Mouse (Mus musculus) kidney, adult 2 months (tissue): ENCODE results near the gene Efna4. TPM values are rescaled to one million over a fixed set of nuclear protein-coding genes. Genes with fewer than 3 reads are reported as not detected.

Experiments
- DNase-seq: peaks from one replicate; pipeline ENCODE4 v3.0.0; 2021
- H3K27ac ChIP-seq: fragments of 200-500 bp; 2 replicates; pipeline ENCODE4 v1.5.1; 2012; ENCODE audit warnings: low read depth, low read length, control low read depth, inconsistent platforms; ENCODE audit not compliant: insufficient read depth
- H3K27me3 ChIP-seq: fragments of 200-500 bp; replicated peaks from 2 replicates; pipeline ENCODE4 v1.6.1; 2012; ENCODE audit warnings: mild to moderate bottlenecking, moderate library complexity, low read length, inconsistent platforms; ENCODE audit not compliant: control insufficient read depth, insufficient read depth
- H3K36me3 ChIP-seq: fragments of 200-500 bp; 2 replicates; pipeline ENCODE4 v1.6.1; 2012; ENCODE audit warnings: mild to moderate bottlenecking, moderate library complexity, low read length, inconsistent platforms; ENCODE audit not compliant: control insufficient read depth, insufficient read depth
- H3K4me1 ChIP-seq: fragments of 200-500 bp; 2 replicates; pipeline ENCODE4 v1.6.1; 2011; ENCODE audit warnings: low read length; ENCODE audit not compliant: control insufficient read depth, insufficient read depth
- H3K4me3 ChIP-seq: fragments of 200-500 bp; 2 replicates; pipeline ENCODE4 v1.5.1; 2011; ENCODE audit warnings: mild to moderate bottlenecking, low read depth, low read length, control low read depth; ENCODE audit not compliant: insufficient read depth
- CTCF ChIP-seq: fragments of 200-500 bp; conservative IDR thresholded peaks from 2 replicates; pipeline ENCODE4 v1.5.1; 2011; ENCODE audit warnings: low read depth, mild to moderate bottlenecking, control low read depth, low read length, moderate library complexity, mixed read lengths; ENCODE audit not compliant: insufficient read depth, insufficient read length
- POLR2A ChIP-seq: fragments of 200-500 bp; IDR thresholded peaks from one replicate; pipeline ENCODE4 v1.6.1; 2011; ENCODE audit warnings: low read depth, low read length, control low read depth
- WGBS: fragments of 180-500 bp; shearing (Covaris S2); methylation state at CpG from one replicate; pipeline ENCODE4 v1.1.7; 2018; 5-methylcytosine and 5-hydroxymethylcytosine counted together
- polyA plus RNA-seq: library from polyadenylated mRNA; depleted of rRNA; stranded (reverse); fragments of >200 nt; gene quantifications from 2 replicates; pipeline ENCODE4 v1.2.3, GENCODE M21; 2012

Gene Efna4
- polyA plus RNA-seq, 1 experiment = 8.2 TPM

DNA sequence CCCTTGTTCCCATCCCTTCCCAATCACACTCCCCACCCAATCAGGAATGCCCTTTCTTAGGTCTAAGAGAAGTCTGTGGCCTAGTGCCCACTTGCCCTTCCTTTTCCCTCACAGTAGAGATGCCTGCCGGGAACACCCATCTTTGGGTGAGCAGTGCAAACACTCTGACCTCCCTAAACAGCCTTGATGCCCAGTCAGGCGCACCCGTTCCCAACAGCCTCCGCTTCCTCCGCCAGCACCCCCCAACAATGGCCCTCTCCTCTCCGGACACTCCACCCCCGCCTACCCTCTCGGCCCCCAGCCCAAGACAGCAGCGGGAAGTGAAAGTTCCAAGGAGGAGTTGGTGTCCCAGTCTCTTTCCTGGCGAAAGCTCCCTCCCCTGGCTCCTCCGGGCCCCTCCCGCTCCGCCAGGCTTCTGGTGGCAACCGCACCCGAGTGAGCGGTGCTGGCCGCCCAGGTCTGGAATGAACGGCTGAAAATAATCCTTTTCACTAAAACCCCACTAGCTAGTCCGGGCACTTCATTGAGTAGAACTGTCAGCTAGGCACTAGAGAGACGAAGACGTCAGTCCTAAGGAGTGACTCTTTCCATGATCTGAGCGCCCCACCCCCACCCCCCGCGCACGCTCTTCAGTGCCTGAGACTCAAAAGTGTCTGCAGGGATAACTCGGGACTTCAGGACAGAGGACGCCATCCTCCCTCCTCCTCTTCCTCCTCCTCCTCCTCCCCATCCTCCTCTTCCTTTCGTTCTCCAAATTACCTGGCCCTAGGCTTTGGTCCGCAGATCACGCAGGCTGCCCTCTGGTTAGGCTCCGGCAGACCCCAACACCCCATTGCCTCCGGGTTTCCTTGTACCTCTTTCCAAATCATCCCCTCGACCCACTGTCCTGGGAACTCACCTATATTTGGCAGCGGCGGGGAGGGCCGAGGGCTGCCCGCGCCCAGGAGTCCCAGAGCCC, 11.4 kb upstream of the Efna4 start:
- no peak for TF ChIP-seq POLR2A
- no peak for TF ChIP-seq CTCF
- peak overlapping the region; percentile 62 for H3K4me3 ChIP-seq
- no peaks in the 10 kb centered on the region for H3K36me3 ChIP-seq
- peak; percentile 80 for DNase-seq
- H3K27ac ChIP-seq = peak overlapping the region; percentile 53
- no peaks in the 10 kb centered on the region for H3K27me3 ChIP-seq
- peaks cover 2% of the 10 kb centered on the region; the same call in 1 of the 2 replicates for H3K4me1 ChIP-seq
- 2% methylated on average over 38 of the region's 38 CpGs for WGBS

DNA sequence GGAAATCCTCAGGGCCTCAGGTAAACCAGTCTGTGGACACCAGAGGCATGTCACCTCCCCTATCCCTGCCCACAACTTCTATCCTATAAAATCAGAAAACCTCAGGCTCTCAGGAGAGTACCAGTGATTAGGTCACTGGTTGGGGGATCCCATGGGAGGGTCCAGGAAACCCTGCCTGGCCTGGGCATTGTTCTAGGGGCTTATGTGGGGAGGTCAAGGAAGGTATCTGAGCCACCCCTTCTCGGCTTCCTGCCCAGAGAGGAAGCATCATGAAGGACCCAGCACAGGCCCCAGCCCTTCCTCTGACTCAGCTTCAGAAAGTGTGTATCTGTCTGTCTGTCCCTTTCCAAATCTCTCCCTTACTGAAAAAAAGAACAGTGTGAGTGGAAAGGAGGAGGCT, 10.1 kb upstream of the Efna4 start:
- WGBS = 78% methylated on average over 1 of the region's 1 CpGs
- H3K27me3 ChIP-seq = no peaks in the 10 kb centered on the region
- no peak for TF ChIP-seq CTCF
- TF ChIP-seq POLR2A = no peak
- peak overlapping the region; percentile 45 for H3K27ac ChIP-seq
- peaks cover 2% of the 10 kb centered on the region; the same call in 1 of the 2 replicates for H3K4me1 ChIP-seq
- H3K36me3 ChIP-seq = no peaks in the 10 kb centered on the region
- DNase-seq = peak; percentile 64
- peak overlapping the region; percentile 10; the same call in 1 of the 2 replicates for H3K4me3 ChIP-seq

DNA sequence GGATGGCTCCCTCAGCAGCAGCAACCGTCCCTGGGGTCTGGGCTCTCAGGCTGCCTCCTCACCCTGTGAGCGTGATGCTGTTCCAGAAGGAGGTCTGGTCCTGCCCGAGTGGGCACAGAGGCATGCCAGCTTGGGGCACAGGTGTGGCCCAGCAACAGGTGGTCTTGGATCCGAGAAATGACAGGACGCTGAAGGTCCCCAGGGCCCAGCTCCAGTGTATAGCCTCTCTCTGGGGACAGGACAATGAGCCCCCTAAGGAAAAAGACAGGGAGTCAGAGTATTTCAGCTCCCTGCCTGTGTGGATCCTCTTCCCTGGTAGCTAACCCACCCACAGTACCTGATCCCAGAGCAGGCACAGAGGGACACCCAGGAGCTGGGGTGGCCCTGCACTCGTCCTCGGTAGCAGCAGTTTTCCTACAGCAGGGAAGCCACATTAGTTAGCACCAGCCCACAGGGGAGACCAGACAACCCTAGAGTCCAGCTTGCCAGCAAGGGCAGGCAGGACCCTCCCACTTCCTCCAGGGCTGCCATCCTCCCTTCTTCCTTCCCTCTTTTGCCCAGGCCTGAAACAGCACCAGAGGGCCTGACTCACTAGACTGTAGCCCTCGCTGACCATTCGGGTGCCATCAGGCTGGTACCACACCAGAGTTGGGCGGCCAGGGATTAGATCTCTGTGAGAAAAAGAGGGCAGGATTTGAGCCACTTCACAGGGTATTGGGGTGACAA, 9.2 kb upstream of the Efna4 start:
- H3K27me3 ChIP-seq = no peaks in the 10 kb centered on the region
- no peaks in the 10 kb centered on the region for H3K36me3 ChIP-seq
- H3K27ac ChIP-seq = no peak overlapping the region
- TF ChIP-seq CTCF (no peak), POLR2A (no peak)
- DNase-seq = no peak
- H3K4me3 ChIP-seq = no peak overlapping the region
- WGBS = 77% methylated on average over 10 of the region's 10 CpGs
- peaks cover 2% of the 10 kb centered on the region; the same call in 1 of the 2 replicates for H3K4me1 ChIP-seq

DNA sequence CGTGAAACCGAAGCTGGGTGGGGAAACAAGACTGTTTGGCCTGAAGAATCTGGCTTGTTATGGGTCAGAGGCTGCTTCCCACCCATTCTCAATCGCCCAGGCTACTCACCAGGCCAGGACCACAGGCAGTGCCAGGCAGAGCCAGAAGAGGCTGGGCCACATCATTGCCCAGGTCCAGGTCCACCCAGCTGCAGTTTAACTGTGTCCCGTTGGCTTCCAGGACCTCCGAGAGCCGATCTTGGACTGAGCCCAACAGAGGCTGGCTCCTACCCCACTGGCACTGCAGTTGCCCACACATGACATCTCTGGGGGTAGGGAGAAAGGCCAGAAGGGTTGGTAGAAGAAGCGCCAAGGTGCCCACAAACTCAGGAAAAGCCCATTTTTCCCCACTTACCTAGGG, 5.5 kb upstream of the Efna4 start:
- WGBS = 65% methylated on average over 7 of the region's 7 CpGs
- Histone ChIP-seq H3K4me3 (no peak overlapping the region), H3K4me1 (no peaks in the 10 kb centered on the region), H3K36me3 (no peaks in the 10 kb centered on the region), H3K27ac (no peak overlapping the region), H3K27me3 (no peaks in the 10 kb centered on the region)
- TF ChIP-seq CTCF = no peak
- DNase-seq = peak; percentile 66

DNA sequence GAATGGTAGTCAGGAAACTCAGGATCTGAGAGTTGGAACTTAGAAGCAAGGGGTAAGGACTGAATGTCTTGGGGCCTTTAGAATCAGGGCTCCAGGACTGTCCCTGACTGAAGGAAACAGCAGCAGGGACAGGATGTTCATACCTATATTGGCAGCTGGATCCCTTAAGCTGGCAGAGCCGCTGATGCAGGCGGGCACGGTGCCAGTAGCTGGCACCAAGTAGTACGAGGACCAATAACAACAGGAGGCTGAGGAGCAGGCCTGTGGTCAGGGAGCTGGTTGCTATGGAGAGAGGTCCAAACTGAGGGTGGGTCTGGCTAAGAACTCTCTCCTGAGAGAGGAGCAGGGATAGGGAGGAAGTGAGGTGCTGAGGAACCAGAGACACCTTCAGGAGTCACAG, 4.0 kb upstream of the Efna4 start:
- Histone ChIP-seq H3K27me3 (no peaks in the 10 kb centered on the region), H3K27ac (no peak overlapping the region), H3K4me1 (no peaks in the 10 kb centered on the region), H3K4me3 (no peak overlapping the region), H3K36me3 (no peaks in the 10 kb centered on the region)
- DNase-seq = no peak
- 55% methylated on average over 4 of the region's 4 CpGs for WGBS
- no peak for TF ChIP-seq CTCF
- TF ChIP-seq POLR2A = no peak

DNA sequence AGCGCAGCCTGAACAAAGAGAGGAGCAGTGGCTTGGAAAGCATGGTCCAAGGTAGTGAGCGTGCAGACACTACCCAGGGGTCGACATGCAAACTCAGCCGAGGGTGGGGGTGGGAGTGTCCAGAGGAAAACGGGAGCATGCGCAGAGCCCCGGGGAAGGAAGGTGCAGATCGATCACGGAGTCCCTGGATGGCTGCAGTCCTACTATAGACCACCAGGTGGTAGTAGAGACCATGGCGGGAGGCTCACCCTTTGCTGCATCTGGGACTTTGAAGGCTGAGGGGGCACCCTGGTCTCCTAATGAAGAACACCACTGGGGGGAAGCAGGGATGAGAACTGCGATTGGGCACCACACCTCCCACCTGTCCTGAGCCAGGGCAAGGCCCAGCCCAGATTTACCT, 2.6 kb upstream of the Efna4 start:
- DNase-seq = peak; percentile 72
- TF ChIP-seq CTCF = peak; percentile 97
- TF ChIP-seq POLR2A = no peak
- no peaks in the 10 kb centered on the region for H3K36me3 ChIP-seq
- 13% methylated on average over 11 of the region's 11 CpGs for WGBS
- H3K4me3 ChIP-seq = no peak overlapping the region
- H3K4me1 ChIP-seq = no peaks in the 10 kb centered on the region
- no peaks in the 10 kb centered on the region for H3K27me3 ChIP-seq
- no peak overlapping the region for H3K27ac ChIP-seq

DNA sequence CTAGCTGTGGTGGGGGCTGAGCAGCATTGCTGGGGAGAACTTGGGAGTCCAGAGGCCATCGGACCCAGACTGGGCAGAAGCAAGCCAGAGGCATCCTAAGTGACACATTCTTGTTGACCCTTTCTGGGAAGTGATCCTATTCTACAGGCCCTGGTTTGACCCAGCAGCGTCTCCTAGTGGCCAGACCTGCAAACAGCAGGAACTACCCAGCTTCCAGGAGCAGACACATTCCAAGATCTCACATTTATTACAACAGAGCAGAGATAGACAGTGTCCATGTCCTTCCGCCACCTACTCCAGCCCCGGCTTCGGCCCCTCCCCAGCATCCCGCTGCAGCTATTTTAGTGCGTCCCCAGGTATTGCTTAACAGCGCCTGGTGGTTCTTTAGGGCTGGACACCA, 1.6 kb upstream of the Efna4 start:
- peak; percentile 75 for DNase-seq

More for the DNA sequence above, 1.6 kb upstream of the Efna4 start:
- Histone ChIP-seq H3K27ac (no peak overlapping the region), H3K27me3 (no peaks in the 10 kb centered on the region), H3K4me3 (no peak overlapping the region), H3K36me3 (no peaks in the 10 kb centered on the region), H3K4me1 (no peaks in the 10 kb centered on the region)
- TF ChIP-seq POLR2A (no peak), CTCF (peak; percentile 88)
- WGBS = 29% methylated on average over 8 of the region's 8 CpGs
